Mouse (Mus musculus): Measurements from ENCODE around the gene Prkca. TPM values are rescaled to one million over a fixed set of nuclear protein-coding genes. Genes with fewer than 3 reads are reported as not detected.

Prkca gene
- total and polyA plus RNA-seq, 3 experiments: 11.6 to 33.4 (median 32.2) TPM

- intact Hi-C loops (cut with DNase I): loop anchor here (10.0 kb wide), 1 partner anchor 79 kb away; no protein-coding TSS in a partner anchor
- DNase-seq: no peak
- 67% methylated on average over 9 of the region's 9 CpGs for WGBS
- H3K27ac ChIP-seq: no peak overlapping the region
- no peaks in the 10 kb centered on the region for H3K4me1 ChIP-seq (ENCODE audit: control insufficient read depth, insufficient read depth, low read length)
- TF ChIP-seq EP300 (IDR thresholded peaks at IDR 0.05; ENCODE audit: insufficient read depth, low read depth, low read length): no peak
- TF ChIP-seq POLR2A (IDR thresholded peaks at IDR 0.05; ENCODE audit: insufficient read depth, low read depth, low read length): no peak
- no peak for TF ChIP-seq CTCF (IDR thresholded peaks at IDR 0.05)
- no peaks in the 10 kb centered on the region for H3K79me2 ChIP-seq (replicated peaks; ENCODE audit: control insufficient read depth, insufficient read depth, low read length)
- H3K36me3 ChIP-seq (ENCODE audit: control insufficient read depth, insufficient read depth, low read length): no peaks in the 10 kb centered on the region
- H3K9ac ChIP-seq (ENCODE audit: low read depth, low read length): no peak overlapping the region
- no peaks in the 10 kb centered on the region for H3K27me3 ChIP-seq (ENCODE audit: control insufficient read depth, insufficient read depth, low read length)
- H3K4me3 ChIP-seq: no peak overlapping the region
These were observed 438.4 kb downstream of the Prkca start for GRCm38 (mm10) chr11:107905364-107905763.

- 23% methylated on average over 4 of the region's 4 CpGs for WGBS
- Histone ChIP-seq H3K9ac (ENCODE audit: low read depth, low read length) (no peak overlapping the region), H3K27ac (no peak overlapping the region), H3K4me3 (no peak overlapping the region), H3K79me2 (replicated peaks; ENCODE audit: control insufficient read depth, insufficient read depth, low read length) (no peaks in the 10 kb centered on the region), H3K4me1 (ENCODE audit: control insufficient read depth, insufficient read depth, low read length) (no peaks in the 10 kb centered on the region), H3K36me3 (ENCODE audit: control insufficient read depth, insufficient read depth, low read length) (no peaks in the 10 kb centered on the region), H3K27me3 (ENCODE audit: control insufficient read depth, insufficient read depth, low read length) (no peaks in the 10 kb centered on the region)
- DNase-seq: peak; percentile 45 to 54
- TF ChIP-seq CTCF (IDR thresholded peaks at IDR 0.05) (no peak), EP300 (IDR thresholded peaks at IDR 0.05; ENCODE audit: insufficient read depth, low read depth, low read length) (no peak), POLR2A (IDR thresholded peaks at IDR 0.05; ENCODE audit: insufficient read depth, low read depth, low read length) (no peak)
- intact Hi-C loops (cut with DNase I): loop anchor here (10.0 kb wide), 1 partner anchor 81 kb away; no protein-coding TSS in a partner anchor
These were observed 439.6 kb downstream of the Prkca start for GRCm38 (mm10) chr11:107903966-107904605.

GRCm38 (mm10) chr11:107900470-107900869 lies 443.3 kb downstream of the Prkca start:
- 51% methylated on average over 4 of the region's 4 CpGs for WGBS
- Histone ChIP-seq H3K79me2 (replicated peaks; ENCODE audit: control insufficient read depth, insufficient read depth, low read length) (no peaks in the 10 kb centered on the region), H3K27ac (no peak overlapping the region), H3K27me3 (ENCODE audit: control insufficient read depth, insufficient read depth, low read length) (no peaks in the 10 kb centered on the region), H3K36me3 (ENCODE audit: control insufficient read depth, insufficient read depth, low read length) (no peaks in the 10 kb centered on the region), H3K4me1 (ENCODE audit: control insufficient read depth, insufficient read depth, low read length) (no peaks in the 10 kb centered on the region), H3K9ac (ENCODE audit: low read depth, low read length) (no peak overlapping the region), H3K4me3 (no peak overlapping the region)
- DNase-seq: no peak
- no peak for TF ChIP-seq EP300 (IDR thresholded peaks at IDR 0.05; ENCODE audit: insufficient read depth, low read depth, low read length)
- TF ChIP-seq CTCF (IDR thresholded peaks at IDR 0.05): peak; percentile 20; the same call in 1 of the 2 replicates
- intact Hi-C loops (cut with DNase I): loop anchor here (10.0 kb wide), 1 partner anchor 84 kb away; no protein-coding TSS in a partner anchor

- H3K36me3 ChIP-seq (ENCODE audit: control insufficient read depth, insufficient read depth, low read length): no peaks in the 10 kb centered on the region
These were observed 445.0 kb downstream of the Prkca start for GRCm38 (mm10) chr11:107898698-107899097.

GRCm38 (mm10) chr11:107895635-107896034 lies 448.1 kb downstream of the Prkca start:
- DNase-seq: no peak
- no peak overlapping the region for H3K9ac ChIP-seq (ENCODE audit: low read depth, low read length)
- H3K36me3 ChIP-seq (ENCODE audit: control insufficient read depth, insufficient read depth, low read length): no peaks in the 10 kb centered on the region
- intact Hi-C loops (cut with DNase I): no loop called here
- H3K4me1 ChIP-seq (ENCODE audit: control insufficient read depth, insufficient read depth, low read length): no peaks in the 10 kb centered on the region
- no peak overlapping the region for H3K27ac ChIP-seq
- no peaks in the 10 kb centered on the region for H3K27me3 ChIP-seq (ENCODE audit: control insufficient read depth, insufficient read depth, low read length)
- no peak overlapping the region for H3K4me3 ChIP-seq
- H3K79me2 ChIP-seq (replicated peaks; ENCODE audit: control insufficient read depth, insufficient read depth, low read length): no peaks in the 10 kb centered on the region
- TF ChIP-seq POLR2A (IDR thresholded peaks at IDR 0.05; ENCODE audit: insufficient read depth, low read depth, low read length) (no peak), EP300 (IDR thresholded peaks at IDR 0.05; ENCODE audit: insufficient read depth, low read depth, low read length) (no peak), CTCF (IDR thresholded peaks at IDR 0.05) (no peak)
- 60% methylated on average over 4 of the region's 4 CpGs for WGBS

More at GRCm38 (mm10) chr11:107898698-107899097, 445.0 kb downstream of the Prkca start:
- no peaks in the 10 kb centered on the region for H3K79me2 ChIP-seq (replicated peaks; ENCODE audit: control insufficient read depth, insufficient read depth, low read length)
- H3K4me1 ChIP-seq (ENCODE audit: control insufficient read depth, insufficient read depth, low read length): no peaks in the 10 kb centered on the region
- intact Hi-C loops (cut with DNase I): no loop called here
- no peak for DNase-seq
- no peak for TF ChIP-seq EP300 (IDR thresholded peaks at IDR 0.05; ENCODE audit: insufficient read depth, low read depth, low read length)
- TF ChIP-seq POLR2A (IDR thresholded peaks at IDR 0.05; ENCODE audit: insufficient read depth, low read depth, low read length): no peak
- TF ChIP-seq CTCF (IDR thresholded peaks at IDR 0.05): no peak
- H3K27ac ChIP-seq: no peak overlapping the region
- no peak overlapping the region for H3K9ac ChIP-seq (ENCODE audit: low read depth, low read length)
- no peak overlapping the region for H3K4me3 ChIP-seq
- no peaks in the 10 kb centered on the region for H3K27me3 ChIP-seq (ENCODE audit: control insufficient read depth, insufficient read depth, low read length)
- 59% methylated on average over 2 of the region's 2 CpGs for WGBS

- Histone ChIP-seq H3K36me3 (ENCODE audit: control insufficient read depth, insufficient read depth, low read length) (no peaks in the 10 kb centered on the region), H3K4me3 (no peak overlapping the region), H3K4me1 (ENCODE audit: control insufficient read depth, insufficient read depth, low read length) (no peaks in the 10 kb centered on the region), H3K27ac (no peak overlapping the region), H3K79me2 (replicated peaks; ENCODE audit: control insufficient read depth, insufficient read depth, low read length) (no peaks in the 10 kb centered on the region), H3K27me3 (ENCODE audit: control insufficient read depth, insufficient read depth, low read length) (no peaks in the 10 kb centered on the region), H3K9ac (ENCODE audit: low read depth, low read length) (no peak overlapping the region)
- WGBS: 81% methylated on average over 3 of the region's 3 CpGs
- TF ChIP-seq CTCF (IDR thresholded peaks at IDR 0.05): peak; percentile 37
- no peak for TF ChIP-seq POLR2A (IDR thresholded peaks at IDR 0.05; ENCODE audit: insufficient read depth, low read depth, low read length)
- no peak for TF ChIP-seq EP300 (IDR thresholded peaks at IDR 0.05; ENCODE audit: insufficient read depth, low read depth, low read length)
- DNase-seq: no peak
- intact Hi-C loops (cut with DNase I): no loop called here
These were observed 452.4 kb downstream of the Prkca start for GRCm38 (mm10) chr11:107891377-107891776.

All from heart, adult 2 months (tissue).